Mouse (Mus musculus): ENCODE data around the gene Dlx2. TPM values are rescaled to one million over a fixed set of nuclear protein-coding genes. Genes with fewer than 3 reads are reported as not detected.

The Dlx2 gene
- polyA plus RNA-seq, 1 experiment = not detected

- peak overlapping the region; percentile 89 for H3K4me3 ChIP-seq (replicated peaks)
- peaks cover 100% of the 10 kb centered on the region for H3K27me3 ChIP-seq (replicated peaks)
- no peak for TF ChIP-seq GATA1 (IDR thresholded peaks at IDR 0.05; ENCODE audit: borderline replicate concordance, low read length)
- TF ChIP-seq FLI1 (IDR thresholded peaks at IDR 0.05; ENCODE audit: low read length) = no peak
- H3K4me1 ChIP-seq = peaks cover 60% of the 10 kb centered on the region
- H3K9me3 ChIP-seq = peaks cover 2% of the 10 kb centered on the region; the same call in 1 of the 2 replicates
- H3K36me3 ChIP-seq (replicated peaks; ENCODE audit: low read length) = no peaks in the 10 kb centered on the region
Observed at GRCm38 (mm10) chr2:71529511-71530351, 16.8 kb downstream of the Dlx2 start.

- Histone ChIP-seq H3K27me3 (replicated peaks) (peaks cover 98% of the 10 kb centered on the region), H3K4me1 (peaks cover 55% of the 10 kb centered on the region), H3K36me3 (replicated peaks; ENCODE audit: low read length) (no peaks in the 10 kb centered on the region), H3K4me3 (replicated peaks) (peak overlapping the region; percentile 89), H3K9me3 (peaks cover 2% of the 10 kb centered on the region; the same call in 1 of the 2 replicates)
- TF ChIP-seq FLI1 (IDR thresholded peaks at IDR 0.05; ENCODE audit: low read length) (no peak), GATA1 (IDR thresholded peaks at IDR 0.05; ENCODE audit: borderline replicate concordance, low read length) (no peak)
Observed at GRCm38 (mm10) chr2:71528714-71529510, 17.6 kb downstream of the Dlx2 start.

GRCm38 (mm10) chr2:71528014-71528713, 18.4 kb downstream of the Dlx2 start, which contains the start of gene Dlx1:
Gene Dlx1, plus strand, starts transcription at chr2:71528113.
- no peak for TF ChIP-seq FLI1 (IDR thresholded peaks at IDR 0.05; ENCODE audit: low read length)
- no peak for TF ChIP-seq GATA1 (IDR thresholded peaks at IDR 0.05; ENCODE audit: borderline replicate concordance, low read length)
- H3K27me3 ChIP-seq (replicated peaks) = peaks cover 98% of the 10 kb centered on the region

GRCm38 (mm10) chr2:71527323-71528013, 19.1 kb downstream of the Dlx2 start:
- Histone ChIP-seq H3K9me3 (peaks cover 2% of the 10 kb centered on the region; the same call in 1 of the 2 replicates), H3K36me3 (replicated peaks; ENCODE audit: low read length) (no peaks in the 10 kb centered on the region), H3K4me3 (replicated peaks) (peak overlapping the region; percentile 33), H3K4me1 (peaks cover 54% of the 10 kb centered on the region), H3K27me3 (replicated peaks) (peaks cover 98% of the 10 kb centered on the region)
- no peak for TF ChIP-seq GATA1 (IDR thresholded peaks at IDR 0.05; ENCODE audit: borderline replicate concordance, low read length)
- no peak for TF ChIP-seq FLI1 (IDR thresholded peaks at IDR 0.05; ENCODE audit: low read length)

More at GRCm38 (mm10) chr2:71528014-71528713, 18.4 kb downstream of the Dlx2 start, which contains the start of gene Dlx1:
- H3K4me1 ChIP-seq = peaks cover 55% of the 10 kb centered on the region
- H3K36me3 ChIP-seq (replicated peaks; ENCODE audit: low read length) = no peaks in the 10 kb centered on the region
- H3K4me3 ChIP-seq (replicated peaks) = peak within 1 kb of the TSS; percentile 89
- H3K9me3 ChIP-seq = peaks cover 2% of the 10 kb centered on the region; the same call in 1 of the 2 replicates

GRCm38 (mm10) chr2:71526595-71527322, 19.8 kb downstream of the Dlx2 start:
- Histone ChIP-seq H3K9me3 (peaks cover 2% of the 10 kb centered on the region; the same call in 1 of the 2 replicates), H3K36me3 (replicated peaks; ENCODE audit: low read length) (no peaks in the 10 kb centered on the region), H3K27me3 (replicated peaks) (peaks cover 92% of the 10 kb centered on the region), H3K4me3 (replicated peaks) (peak overlapping the region; percentile 11), H3K4me1 (peaks cover 48% of the 10 kb centered on the region)
- TF ChIP-seq FLI1 (IDR thresholded peaks at IDR 0.05; ENCODE audit: low read length) = no peak
- no peak for TF ChIP-seq GATA1 (IDR thresholded peaks at IDR 0.05; ENCODE audit: borderline replicate concordance, low read length)

- Histone ChIP-seq H3K4me1 (peaks cover 36% of the 10 kb centered on the region), H3K9me3 (peaks cover 2% of the 10 kb centered on the region; the same call in 1 of the 2 replicates), H3K27me3 (replicated peaks) (peaks cover 86% of the 10 kb centered on the region)
Observed at GRCm38 (mm10) chr2:71524763-71525162, 21.8 kb downstream of the Dlx2 start.

GRCm38 (mm10) chr2:71523431-71523830, 23.1 kb downstream of the Dlx2 start:
- Histone ChIP-seq H3K4me1 (peaks cover 22% of the 10 kb centered on the region), H3K27me3 (replicated peaks) (peaks cover 74% of the 10 kb centered on the region), H3K36me3 (replicated peaks; ENCODE audit: low read length) (no peaks in the 10 kb centered on the region), H3K9me3 (peaks cover 2% of the 10 kb centered on the region; the same call in 1 of the 2 replicates), H3K4me3 (replicated peaks) (no peak overlapping the region)
- TF ChIP-seq GATA1 (IDR thresholded peaks at IDR 0.05; ENCODE audit: borderline replicate concordance, low read length) (no peak), FLI1 (IDR thresholded peaks at IDR 0.05; ENCODE audit: low read length) (no peak)

More at GRCm38 (mm10) chr2:71524763-71525162, 21.8 kb downstream of the Dlx2 start:
- no peak overlapping the region for H3K4me3 ChIP-seq (replicated peaks)
- no peaks in the 10 kb centered on the region for H3K36me3 ChIP-seq (replicated peaks; ENCODE audit: low read length)
- TF ChIP-seq GATA1 (IDR thresholded peaks at IDR 0.05; ENCODE audit: borderline replicate concordance, low read length) (no peak), FLI1 (IDR thresholded peaks at IDR 0.05; ENCODE audit: low read length) (no peak)

GRCm38 (mm10) chr2:71522871-71523270, 23.7 kb downstream of the Dlx2 start:
- peaks cover 68% of the 10 kb centered on the region for H3K27me3 ChIP-seq (replicated peaks)
- TF ChIP-seq FLI1 (IDR thresholded peaks at IDR 0.05; ENCODE audit: low read length) (no peak), GATA1 (IDR thresholded peaks at IDR 0.05; ENCODE audit: borderline replicate concordance, low read length) (no peak)

More at GRCm38 (mm10) chr2:71522871-71523270, 23.7 kb downstream of the Dlx2 start:
- H3K4me3 ChIP-seq (replicated peaks) = no peak overlapping the region
- H3K9me3 ChIP-seq = peaks cover 2% of the 10 kb centered on the region; the same call in 1 of the 2 replicates
- no peaks in the 10 kb centered on the region for H3K36me3 ChIP-seq (replicated peaks; ENCODE audit: low read length)
- peaks cover 17% of the 10 kb centered on the region for H3K4me1 ChIP-seq
